Mouse (Mus musculus) lung, embryonic 14.5 days (tissue): ENCODE measurements around the gene Gpc6. TPM values are rescaled to one million over a fixed set of nuclear protein-coding genes. Genes with fewer than 3 reads are reported as not detected.

Experiments used
- ATAC-seq: fragments of 200-750 bp; cut with Nextera tagmentation; 2 replicates; pipeline ENCODE4 v1.8.0; 2017; ENCODE audit warnings: mild to moderate bottlenecking, moderate TSS enrichment, moderate library complexity; ENCODE audit not compliant: insufficient read depth
- DNase-seq: peaks from one replicate; pipeline ENCODE4 v3.0.0-alpha.2; 2015
- H3K27ac ChIP-seq: fragments of 300-500 bp; sonication (generic); 2 replicates; pipeline ENCODE4 v1.5.1; 2014; ENCODE audit warnings: low read depth, mild to moderate bottlenecking, moderate library complexity
- H3K27me3 ChIP-seq: fragments of 300-500 bp; sonication (generic); 2 replicates; pipeline ENCODE4 v1.6.1; 2014; ENCODE audit warnings: low read length, control low read depth; ENCODE audit not compliant: insufficient read depth
- H3K36me3 ChIP-seq: fragments of 300-500 bp; sonication (generic); 2 replicates; pipeline ENCODE4 v1.6.1; 2014; ENCODE audit warnings: control low read depth; ENCODE audit not compliant: insufficient read depth
- H3K4me1 ChIP-seq: fragments of 300-500 bp; sonication (generic); 2 replicates; pipeline ENCODE4 v1.6.1; 2014; ENCODE audit warnings: antibody characterized with exemption, control low read depth; ENCODE audit not compliant: insufficient read depth
- H3K4me2 ChIP-seq: fragments of 300-500 bp; sonication (generic); 2 replicates; pipeline ENCODE4 v1.6.1; 2014; ENCODE audit warnings: mild to moderate bottlenecking
- H3K4me3 ChIP-seq: fragments of 300-500 bp; sonication (generic); 2 replicates; pipeline ENCODE4 v1.5.1; 2014; ENCODE audit warnings: low read depth, low read length
- H3K9ac ChIP-seq: fragments of 300-500 bp; sonication (generic); 2 replicates; pipeline ENCODE4 v1.6.1; 2014
- H3K9me3 ChIP-seq: fragments of 300-500 bp; sonication (generic); 2 replicates; pipeline ENCODE4 v1.6.1; 2016; ENCODE audit warnings: low read depth, low read length, control low read depth
- CTCF ChIP-seq: IDR thresholded peaks from 2 replicates; pipeline ENCODE4 v1.5.1; 2016; ENCODE audit warnings: antibody characterized with exemption, low read depth
- WGBS: fragments of 180-500 bp; shearing (Covaris S2); extraction: QIAGEN DNeasy Blood & Tissue Kit; methylation state at CpG from one replicate; pipeline ENCODE4 v1.1.7; 2014; 5-methylcytosine and 5-hydroxymethylcytosine counted together
- polyA plus RNA-seq: library from polyadenylated mRNA; unstranded; fragments of >200 nt; fragmentation: Nextera tagmentation; extraction: Ambion mirVana; gene quantifications from 2 replicates; pipeline ENCODE4 v1.2.1, GENCODE M21; 2014

The Gpc6 gene
- polyA plus RNA-seq, 1 experiment from 2014 or later, result 38.9 TPM

DNA sequence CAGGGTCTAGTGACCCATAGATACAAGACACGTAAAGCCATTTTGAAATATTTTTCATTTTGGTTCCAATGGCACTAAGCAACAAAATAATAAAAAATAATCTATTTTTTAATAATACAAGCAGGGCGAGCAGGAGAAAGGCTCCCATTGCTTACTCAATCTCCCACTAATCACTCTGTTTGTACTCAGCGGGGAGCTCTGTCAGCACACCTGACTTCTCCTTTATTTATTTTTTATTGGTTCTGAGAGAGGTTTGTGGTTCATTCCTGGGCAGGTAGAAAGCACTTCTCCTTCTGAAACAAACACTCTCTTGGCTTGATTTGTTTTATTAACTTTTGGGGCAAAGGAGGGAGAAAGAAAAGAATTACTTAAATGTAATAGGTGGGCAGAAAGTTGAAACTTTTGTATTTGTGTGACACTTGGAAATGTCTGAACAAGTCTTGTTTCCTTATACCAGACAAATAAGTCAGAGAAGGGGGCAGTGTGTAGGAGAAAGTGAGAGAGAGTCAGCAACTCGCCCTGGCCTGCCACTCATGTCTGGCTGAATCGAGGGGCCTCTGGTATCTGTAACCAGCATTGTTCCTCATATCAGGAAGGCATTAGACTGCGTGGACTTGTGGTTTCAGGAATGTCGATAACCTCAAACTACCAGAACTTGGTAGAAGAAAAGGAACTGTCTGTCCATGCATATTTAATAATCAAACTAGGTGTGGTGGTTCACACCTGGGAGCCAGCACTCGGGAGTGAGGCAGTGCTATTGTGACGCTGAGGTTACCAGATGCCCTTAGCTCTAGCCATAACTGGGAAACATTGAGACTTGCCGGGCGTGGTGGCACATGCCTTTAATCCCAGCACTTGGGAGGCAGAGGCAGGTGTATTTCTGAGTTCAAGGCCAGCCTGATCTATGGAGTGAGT lies 924.7 kb downstream of the Gpc6 start:
- H3K4me1 ChIP-seq, result no peaks in the 10 kb centered on the region
- H3K27me3 ChIP-seq, result no peaks in the 10 kb centered on the region
- no peak overlapping the region for H3K4me2 ChIP-seq
- H3K9me3 ChIP-seq, result no peaks in the 10 kb centered on the region
- H3K4me3 ChIP-seq, result no peak overlapping the region
- DNase-seq (no peak), ATAC-seq (peak; percentile 70)
- no peak overlapping the region for H3K9ac ChIP-seq
- 69% methylated on average over 11 of the region's 11 CpGs for WGBS
- TF ChIP-seq CTCF, result no peak
- no peaks in the 10 kb centered on the region for H3K36me3 ChIP-seq
- no peak overlapping the region for H3K27ac ChIP-seq

GRCm38 (mm10) chr14:117852266-117852665 lies 927.2 kb downstream of the Gpc6 start:
- H3K4me2 ChIP-seq, result no peak overlapping the region
- H3K9ac ChIP-seq, result no peak overlapping the region
- TF ChIP-seq CTCF, result no peak
- DNase-seq (no peak), ATAC-seq (no peak)
- no peaks in the 10 kb centered on the region for H3K36me3 ChIP-seq
- H3K4me1 ChIP-seq, result no peaks in the 10 kb centered on the region
- no peaks in the 10 kb centered on the region for H3K9me3 ChIP-seq
- no peak overlapping the region for H3K27ac ChIP-seq
- 84% methylated on average over 3 of the region's 3 CpGs for WGBS
- H3K4me3 ChIP-seq, result no peak overlapping the region
- no peaks in the 10 kb centered on the region for H3K27me3 ChIP-seq

DNA sequence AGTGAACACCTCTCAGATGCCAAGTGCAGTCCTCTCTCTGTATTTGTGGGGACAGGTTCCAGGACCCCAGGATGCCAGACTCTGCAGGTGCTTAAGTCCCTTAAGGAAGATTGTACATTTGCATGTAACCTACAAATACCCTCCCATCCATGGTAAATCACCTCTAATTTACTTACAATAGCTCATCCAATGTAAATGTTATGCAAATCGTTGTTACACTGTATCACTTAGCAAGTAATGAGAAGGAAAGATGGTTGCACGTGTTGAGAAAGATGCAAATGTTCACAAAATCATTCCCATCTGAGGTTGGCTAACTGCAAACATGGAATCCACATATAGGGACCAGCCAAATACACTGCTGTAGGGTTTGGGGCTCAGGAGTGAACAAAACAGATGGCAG lies 927.7 kb downstream of the Gpc6 start:
- Histone ChIP-seq H3K36me3 (no peaks in the 10 kb centered on the region), H3K4me1 (no peaks in the 10 kb centered on the region), H3K27me3 (no peaks in the 10 kb centered on the region), H3K4me2 (no peak overlapping the region), H3K9ac (no peak overlapping the region), H3K27ac (no peak overlapping the region), H3K4me3 (no peak overlapping the region), H3K9me3 (no peaks in the 10 kb centered on the region)
- WGBS, result 95% methylated on average over 2 of the region's 2 CpGs
- no peak for TF ChIP-seq CTCF
- no peak for DNase-seq
- ATAC-seq, result no peak

DNA sequence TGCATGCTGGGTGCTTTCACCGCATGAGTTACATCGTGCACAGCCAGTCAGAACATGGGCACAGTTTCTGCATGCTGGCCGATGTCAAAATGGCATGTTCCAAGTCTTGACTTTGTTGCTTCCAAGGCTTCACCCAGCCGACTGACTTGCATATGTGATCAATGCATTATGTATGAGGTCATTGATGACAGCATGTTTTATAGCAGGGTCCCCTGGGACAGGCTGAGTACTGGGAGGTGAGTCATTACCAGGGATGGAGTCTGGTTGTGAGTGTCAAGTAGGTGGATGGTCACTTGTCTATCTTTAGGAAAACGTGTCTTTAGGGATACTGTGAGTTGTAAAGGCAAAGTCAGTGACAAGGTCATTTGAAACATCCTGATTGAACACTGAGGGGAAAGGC lies 929.4 kb downstream of the Gpc6 start:
- no peaks in the 10 kb centered on the region for H3K27me3 ChIP-seq
- H3K4me1 ChIP-seq, result no peaks in the 10 kb centered on the region
- H3K27ac ChIP-seq, result no peak overlapping the region
- no peak overlapping the region for H3K4me3 ChIP-seq
- H3K4me2 ChIP-seq, result no peak overlapping the region
- ATAC-seq (no peak), DNase-seq (no peak)
- no peaks in the 10 kb centered on the region for H3K9me3 ChIP-seq
- TF ChIP-seq CTCF, result no peak
- no peaks in the 10 kb centered on the region for H3K36me3 ChIP-seq
- no peak overlapping the region for H3K9ac ChIP-seq
- WGBS, result 90% methylated on average over 5 of the region's 5 CpGs

- H3K4me1 ChIP-seq, result no peaks in the 10 kb centered on the region
- H3K27me3 ChIP-seq, result no peaks in the 10 kb centered on the region
- TF ChIP-seq CTCF, result no peak
- DNase-seq, result no peak
- no peak overlapping the region for H3K9ac ChIP-seq
- H3K36me3 ChIP-seq, result no peaks in the 10 kb centered on the region
- H3K27ac ChIP-seq, result no peak overlapping the region
- ATAC-seq, result no peak
- no peak overlapping the region for H3K4me3 ChIP-seq
- no peaks in the 10 kb centered on the region for H3K9me3 ChIP-seq
- no peak overlapping the region for H3K4me2 ChIP-seq
These were observed 946.2 kb downstream of the Gpc6 start for GRCm38 (mm10) chr14:117871268-117871667.

DNA sequence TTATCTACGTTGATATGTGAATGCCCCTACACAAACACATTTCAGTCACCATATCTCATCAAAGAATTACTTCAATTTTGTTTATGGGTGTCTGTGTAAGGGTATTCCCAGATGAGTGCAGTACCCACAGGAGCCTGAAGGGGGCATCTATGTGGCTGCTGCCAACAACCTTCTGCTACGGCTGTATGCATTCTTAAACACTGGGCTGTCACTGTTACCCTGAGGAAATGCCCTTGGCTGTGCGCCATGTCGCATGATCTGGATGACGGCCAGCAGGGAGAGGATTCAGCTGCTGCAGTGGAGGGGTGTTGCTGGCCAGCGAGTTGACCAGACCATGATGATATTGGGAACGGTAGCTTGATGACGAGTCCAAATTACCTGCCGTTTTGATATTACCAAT lies 954.2 kb downstream of the Gpc6 start:
- peak; percentile 73 for TF ChIP-seq CTCF
- H3K4me3 ChIP-seq, result no peak overlapping the region
- no peak overlapping the region for H3K9ac ChIP-seq
- H3K27me3 ChIP-seq, result no peaks in the 10 kb centered on the region
- WGBS, result 50% methylated on average over 9 of the region's 9 CpGs
- no peaks in the 10 kb centered on the region for H3K4me1 ChIP-seq
- H3K4me2 ChIP-seq, result no peak overlapping the region
- peak; percentile 95 for DNase-seq
- no peaks in the 10 kb centered on the region for H3K36me3 ChIP-seq
- ATAC-seq, result peak; percentile 93
- H3K27ac ChIP-seq, result no peak overlapping the region
- H3K9me3 ChIP-seq, result no peaks in the 10 kb centered on the region

DNA sequence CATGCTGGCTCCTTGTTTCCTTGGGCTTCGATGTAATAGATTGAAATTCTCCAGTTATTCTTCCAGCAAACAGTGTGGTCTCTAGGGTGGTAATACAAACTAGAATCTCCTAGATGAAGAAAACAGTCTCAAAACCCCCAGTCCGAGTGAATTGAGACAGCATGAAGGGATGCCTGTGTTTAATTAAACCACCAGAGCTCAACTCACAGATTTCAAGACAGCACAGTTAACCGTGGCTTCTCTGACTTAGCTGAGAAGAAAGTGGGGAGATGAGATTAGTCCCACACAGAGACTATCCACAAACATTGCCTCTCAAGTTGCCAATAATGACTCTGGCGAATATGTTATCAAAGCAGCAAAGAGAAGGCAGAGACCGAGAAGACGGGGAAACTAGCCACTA lies 956.0 kb downstream of the Gpc6 start:
- Histone ChIP-seq H3K4me3 (no peak overlapping the region), H3K27ac (no peak overlapping the region), H3K4me1 (no peaks in the 10 kb centered on the region), H3K9ac (no peak overlapping the region), H3K36me3 (no peaks in the 10 kb centered on the region), H3K27me3 (no peaks in the 10 kb centered on the region), H3K9me3 (no peaks in the 10 kb centered on the region), H3K4me2 (no peak overlapping the region)
- no peak for ATAC-seq
- DNase-seq, result no peak
- 75% methylated on average over 6 of the region's 6 CpGs for WGBS
- TF ChIP-seq CTCF, result no peak

DNA sequence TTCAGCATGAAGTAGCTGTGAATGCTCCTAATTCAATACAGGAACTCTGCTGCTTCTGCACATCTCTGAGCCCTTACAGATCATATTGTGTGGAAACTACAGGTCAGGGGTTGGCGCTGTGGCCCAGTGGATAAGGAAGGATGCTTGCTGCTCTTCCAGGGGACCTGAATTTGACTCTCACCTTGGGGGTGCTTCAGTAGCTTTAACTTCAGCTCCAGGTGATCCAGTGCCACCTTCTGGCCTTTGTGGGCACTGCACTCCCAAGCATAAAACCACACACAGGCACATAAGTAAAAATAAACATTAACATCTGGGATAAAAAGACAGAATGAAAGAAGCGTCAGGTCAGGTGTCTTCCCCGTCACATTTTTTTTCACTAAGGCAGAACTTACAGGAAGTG lies 957.1 kb downstream of the Gpc6 start:
- H3K27ac ChIP-seq, result no peak overlapping the region
- TF ChIP-seq CTCF, result peak; percentile 80
- ATAC-seq, result no peak
- DNase-seq, result peak; percentile 59
- no peaks in the 10 kb centered on the region for H3K9me3 ChIP-seq
- no peak overlapping the region for H3K9ac ChIP-seq
- H3K36me3 ChIP-seq, result no peaks in the 10 kb centered on the region
- no peak overlapping the region for H3K4me3 ChIP-seq
- no peaks in the 10 kb centered on the region for H3K27me3 ChIP-seq
- H3K4me1 ChIP-seq, result no peaks in the 10 kb centered on the region
- H3K4me2 ChIP-seq, result no peak overlapping the region
- WGBS, result 43% methylated on average over 3 of the region's 3 CpGs
